Comparison of ENCODE assay signal across 25 mouse cellular contexts in genomic region chr15:82073490-82073889, GRCm38 (mm10). TPM values are rescaled to one million over a fixed set of nuclear protein-coding genes. Genes with fewer than 3 reads are reported as not detected.
"Had no signal": no experiment of that assay in that cellular context is flagged by ENCODE, and none has a peak within 500 bp of the region (broad histone marks: within the 10 kb centered on the region; RNA-seq: fewer than 3 reads in every experiment).

No protein-coding gene starts in this region.

- ATAC-seq: midbrain, embryonic 13.5 days; midbrain, embryonic 15.5 days had no signal

- H3K27ac ChIP-seq: liver, embryonic 14.5 days; midbrain, embryonic 10.5 days; midbrain, embryonic 13.5 days; midbrain, embryonic 15.5 days; neural tube, embryonic 13.5 days; neural tube, embryonic 15.5 days; stomach, embryonic 15.5 days; stomach, postnatal 0 days had no signal

- H3K36me3 ChIP-seq: midbrain, embryonic 10.5 days; midbrain, embryonic 13.5 days; midbrain, embryonic 15.5 days; neural tube, embryonic 13.5 days; neural tube, embryonic 15.5 days; stomach, embryonic 15.5 days had no signal

- DNase-seq: lung, adult 18-20 months; lung, embryonic 14.5 days; lung, postnatal 10 days; lung, postnatal 4 days; retina, postnatal 1 day; right cerebral cortex, adult 18-20 months; right cerebral cortex, postnatal 14 days; thymus, adult 2 months; thymus, postnatal 25 days; thymus, postnatal 4 days had no signal

- H3K9me3 ChIP-seq: midbrain, embryonic 13.5 days; midbrain, embryonic 15.5 days; neural tube, embryonic 13.5 days; neural tube, embryonic 15.5 days; stomach, embryonic 15.5 days had no signal

- H3K4me3 ChIP-seq: megakaryocyte, embryonic 14.5 days; midbrain, embryonic 10.5 days; midbrain, embryonic 13.5 days; midbrain, embryonic 15.5 days; myocyte; neural tube, embryonic 13.5 days; neural tube, embryonic 15.5 days; stomach, embryonic 15.5 days had no signal

- H3K9ac ChIP-seq: liver, embryonic 14.5 days; lung, embryonic 14.5 days; midbrain, embryonic 13.5 days; midbrain, embryonic 15.5 days; neural tube, embryonic 13.5 days; neural tube, embryonic 15.5 days; stomach, embryonic 15.5 days had no signal

RNA-seq across cellular contexts. Expression of gene Mei1, which starts 3.7 kb away (rescaled TPM):
- polyA plus RNA-seq: liver, embryonic 14.5 days; liver, embryonic 16.5 days; lung, embryonic 14.5 days; lung, embryonic 16.5 days; midbrain, embryonic 15.5 days; spleen, adult 2 months; stomach, embryonic 15.5 days had no signal

RNA-seq across cellular contexts. Expression of gene 4930407I10Rik, which starts 14.5 kb away (rescaled TPM):
- polyA plus RNA-seq: liver, embryonic 14.5 days; liver, embryonic 16.5 days; lung, embryonic 14.5 days; lung, embryonic 16.5 days; midbrain, embryonic 10.5 days; midbrain, embryonic 13.5 days; midbrain, embryonic 15.5 days; myocyte; neural tube, embryonic 11.5 days; neural tube, embryonic 13.5 days; neural tube, embryonic 15.5 days; spleen, adult 2 months; stomach, embryonic 15.5 days; stomach, postnatal 0 days; urinary bladder, adult 2 months had no signal
